Mouse (Mus musculus): ENCODE measurements around the gene Esrrg. TPM values are rescaled to one million over a fixed set of nuclear protein-coding genes. Genes with fewer than 3 reads are reported as not detected.

The Esrrg gene
- polyA plus RNA-seq, 1 experiment from 2014 or later: 9.3 TPM

GRCm38 (mm10) chr1:187725351-187725750 lies 116.8 kb downstream of the Esrrg start:
- H3K4me2 ChIP-seq: no peak overlapping the region
- WGBS: 79% methylated on average over 1 of the region's 1 CpGs
- no peaks in the 10 kb centered on the region for H3K36me3 ChIP-seq (ENCODE audit: poor library complexity, severe bottlenecking)
- peaks cover 10% of the 10 kb centered on the region; the same call in 1 of the 2 replicates for H3K4me1 ChIP-seq
- H3K27ac ChIP-seq: no peak overlapping the region
- no peaks in the 10 kb centered on the region for H3K9me3 ChIP-seq (replicated peaks)
- no peaks in the 10 kb centered on the region for H3K27me3 ChIP-seq
- no peak overlapping the region for H3K4me3 ChIP-seq
- no peak for ATAC-seq
- H3K9ac ChIP-seq: no peak overlapping the region

DNA sequence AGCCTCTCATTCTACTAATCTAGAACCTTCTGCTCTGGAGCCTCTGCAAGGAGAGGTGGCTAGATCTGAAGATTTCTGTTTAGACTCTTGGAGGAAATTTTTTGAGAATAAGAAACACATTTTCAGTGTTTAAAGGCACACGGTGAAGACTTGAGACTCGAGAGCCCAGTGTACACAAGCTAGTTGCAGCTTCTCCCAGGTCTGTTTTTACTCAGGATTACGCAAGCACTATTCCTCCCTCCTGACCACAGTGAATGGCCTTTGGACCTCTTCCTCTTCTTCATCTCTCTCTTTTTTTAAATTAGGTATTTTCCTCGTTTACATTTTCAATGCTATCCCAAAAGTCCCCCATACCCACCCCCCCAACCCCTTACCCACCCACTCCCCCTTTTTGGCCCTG lies 122.6 kb downstream of the Esrrg start:
- Histone ChIP-seq H3K27me3 (no peaks in the 10 kb centered on the region), H3K4me2 (no peak overlapping the region), H3K9me3 (replicated peaks) (no peaks in the 10 kb centered on the region), H3K36me3 (ENCODE audit: poor library complexity, severe bottlenecking) (no peaks in the 10 kb centered on the region), H3K4me3 (no peak overlapping the region), H3K4me1 (0 out of 2 replicates have a peak, but pooled peaks cover 2% of the 10 kb centered on the region), H3K9ac (no peak overlapping the region), H3K27ac (no peak overlapping the region)
- no peak for ATAC-seq
- WGBS: 85% methylated on average over 4 of the region's 4 CpGs

GRCm38 (mm10) chr1:187736507-187736906 lies 127.9 kb downstream of the Esrrg start:
- H3K4me3 ChIP-seq: no peak overlapping the region
- H3K4me2 ChIP-seq: no peak overlapping the region
- H3K9me3 ChIP-seq (replicated peaks): no peaks in the 10 kb centered on the region
- no peaks in the 10 kb centered on the region for H3K27me3 ChIP-seq
- no peak overlapping the region for H3K9ac ChIP-seq
- no peak for ATAC-seq
- H3K36me3 ChIP-seq (ENCODE audit: poor library complexity, severe bottlenecking): no peaks in the 10 kb centered on the region
- H3K4me1 ChIP-seq: peaks cover 9% of the 10 kb centered on the region; the same call in 1 of the 2 replicates
- H3K27ac ChIP-seq: no peak overlapping the region
- WGBS: 45% methylated on average over 14 of the region's 14 CpGs

- Histone ChIP-seq H3K9ac (no peak overlapping the region), H3K4me1 (peaks cover 9% of the 10 kb centered on the region; the same call in 1 of the 2 replicates), H3K4me2 (no peak overlapping the region), H3K36me3 (ENCODE audit: poor library complexity, severe bottlenecking) (no peaks in the 10 kb centered on the region), H3K27me3 (no peaks in the 10 kb centered on the region), H3K27ac (no peak overlapping the region), H3K9me3 (replicated peaks) (no peaks in the 10 kb centered on the region), H3K4me3 (no peak overlapping the region)
- 84% methylated on average over 7 of the region's 7 CpGs for WGBS
- no peak for ATAC-seq
Measured at GRCm38 (mm10) chr1:187737296-187737695, 128.7 kb downstream of the Esrrg start.

DNA sequence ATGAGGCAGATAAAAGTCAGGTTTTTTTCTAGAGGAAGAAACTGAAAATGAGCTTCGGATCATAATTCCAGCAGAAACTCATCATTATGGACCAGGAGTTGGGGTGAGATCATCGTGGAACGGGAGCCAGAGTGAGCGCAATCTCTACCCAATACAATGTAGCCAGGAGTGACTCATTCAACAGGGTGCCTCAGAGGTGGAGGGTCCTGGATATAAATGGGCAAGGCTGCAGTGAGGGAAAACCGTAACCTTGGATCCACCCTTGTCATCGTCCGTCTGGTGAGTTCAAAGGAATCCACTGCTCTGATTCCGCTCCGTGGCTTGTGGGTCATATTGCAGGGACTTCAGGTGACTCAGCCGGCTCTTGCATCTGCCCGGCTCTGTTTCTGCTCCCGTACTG lies 131.9 kb downstream of the Esrrg start:
- ATAC-seq: no peak
- Histone ChIP-seq H3K9me3 (replicated peaks) (0 out of 2 replicates have a peak, but pooled peaks cover 2% of the 10 kb centered on the region), H3K27me3 (no peaks in the 10 kb centered on the region), H3K9ac (no peak overlapping the region), H3K4me1 (peaks cover 9% of the 10 kb centered on the region; the same call in 1 of the 2 replicates), H3K4me3 (no peak overlapping the region), H3K27ac (no peak overlapping the region), H3K4me2 (no peak overlapping the region), H3K36me3 (ENCODE audit: poor library complexity, severe bottlenecking) (no peaks in the 10 kb centered on the region)
- WGBS: 86% methylated on average over 12 of the region's 12 CpGs

DNA sequence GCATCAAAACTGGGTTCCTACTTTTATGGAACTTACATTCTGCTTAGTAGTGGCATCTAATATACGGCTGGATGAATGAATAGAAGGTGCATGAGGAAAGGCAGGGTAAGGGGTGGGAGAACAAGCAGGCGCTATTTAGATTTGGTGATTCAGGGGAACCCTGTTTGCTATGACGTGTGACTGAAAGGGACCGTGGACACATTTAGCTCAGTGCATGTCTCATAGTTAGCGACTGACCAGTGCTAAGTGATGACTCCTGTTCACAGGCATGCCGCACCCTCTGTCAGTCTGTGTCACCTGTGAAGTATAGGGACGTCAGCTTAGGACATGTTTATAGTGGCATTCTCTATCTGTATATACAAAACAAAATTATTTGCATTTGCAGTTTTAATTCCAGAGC lies 132.7 kb downstream of the Esrrg start:
- Histone ChIP-seq H3K36me3 (ENCODE audit: poor library complexity, severe bottlenecking) (no peaks in the 10 kb centered on the region), H3K9ac (no peak overlapping the region), H3K4me1 (peaks cover 5% of the 10 kb centered on the region; the same call in 1 of the 2 replicates), H3K4me2 (no peak overlapping the region), H3K4me3 (no peak overlapping the region), H3K27me3 (no peaks in the 10 kb centered on the region), H3K27ac (no peak overlapping the region), H3K9me3 (replicated peaks) (0 out of 2 replicates have a peak, but pooled peaks cover 5% of the 10 kb centered on the region)
- 94% methylated on average over 7 of the region's 7 CpGs for WGBS
- no peak for ATAC-seq

DNA sequence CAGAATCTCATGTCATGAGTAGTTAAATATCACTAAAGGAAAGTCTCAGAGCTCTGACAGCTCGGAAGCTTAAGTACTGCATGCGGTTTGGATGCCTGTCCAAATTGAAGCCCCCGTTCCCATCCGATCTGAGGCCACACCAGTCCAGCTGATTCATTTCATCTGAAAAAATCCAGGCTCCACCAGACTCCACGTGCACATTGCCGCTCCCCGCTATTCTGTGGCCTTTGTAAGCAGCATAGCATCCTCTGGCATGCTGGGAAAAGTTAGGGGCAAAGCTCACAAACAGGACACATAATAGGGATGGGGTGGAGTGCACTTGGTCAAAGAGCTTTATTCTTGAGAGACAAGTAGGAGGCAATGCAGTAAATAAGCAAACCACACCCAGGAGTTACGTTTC lies 133.5 kb downstream of the Esrrg start:
- H3K9ac ChIP-seq: no peak overlapping the region
- H3K27ac ChIP-seq: no peak overlapping the region
- H3K4me3 ChIP-seq: no peak overlapping the region
- no peaks in the 10 kb centered on the region for H3K36me3 ChIP-seq (ENCODE audit: poor library complexity, severe bottlenecking)
- WGBS: 66% methylated on average over 8 of the region's 8 CpGs
- no peak overlapping the region for H3K4me2 ChIP-seq
- no peaks in the 10 kb centered on the region for H3K4me1 ChIP-seq
- ATAC-seq: no peak
- H3K9me3 ChIP-seq (replicated peaks): 0 out of 2 replicates have a peak, but pooled peaks cover 5% of the 10 kb centered on the region
- H3K27me3 ChIP-seq: no peaks in the 10 kb centered on the region

- Histone ChIP-seq H3K4me2 (no peak overlapping the region), H3K9me3 (replicated peaks) (0 out of 2 replicates have a peak, but pooled peaks cover 5% of the 10 kb centered on the region), H3K4me3 (no peak overlapping the region), H3K27ac (no peak overlapping the region), H3K36me3 (ENCODE audit: poor library complexity, severe bottlenecking) (no peaks in the 10 kb centered on the region), H3K9ac (no peak overlapping the region), H3K4me1 (no peaks in the 10 kb centered on the region), H3K27me3 (no peaks in the 10 kb centered on the region)
- 92% methylated on average over 3 of the region's 3 CpGs for WGBS
- ATAC-seq: no peak
Measured at GRCm38 (mm10) chr1:187749294-187749693, 140.7 kb downstream of the Esrrg start.

DNA sequence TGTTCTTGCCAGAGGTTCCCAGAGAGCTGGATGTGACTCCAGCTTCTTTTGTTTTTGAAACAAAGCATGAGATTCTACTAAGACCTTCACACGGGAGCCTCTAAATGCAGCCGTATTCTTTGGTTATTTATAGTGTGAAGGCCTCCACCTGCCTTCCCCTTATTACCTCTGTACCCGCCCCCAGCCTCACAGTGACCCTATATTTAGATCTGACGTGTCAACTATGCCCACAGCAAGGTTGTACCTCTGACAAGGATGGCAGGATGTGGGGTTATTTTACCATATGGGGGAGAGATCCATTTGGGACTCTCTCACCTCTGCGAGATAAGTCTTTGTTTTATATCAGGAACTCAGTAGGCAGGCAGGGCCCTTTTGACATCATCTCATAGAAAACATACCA lies 141.3 kb downstream of the Esrrg start:
- no peak overlapping the region for H3K27ac ChIP-seq
- no peaks in the 10 kb centered on the region for H3K27me3 ChIP-seq
- no peak overlapping the region for H3K4me3 ChIP-seq
- H3K9me3 ChIP-seq (replicated peaks): 0 out of 2 replicates have a peak, but pooled peaks cover 5% of the 10 kb centered on the region
- no peak overlapping the region for H3K9ac ChIP-seq
- H3K4me1 ChIP-seq: no peaks in the 10 kb centered on the region
- 58% methylated on average over 5 of the region's 5 CpGs for WGBS
- H3K36me3 ChIP-seq (ENCODE audit: poor library complexity, severe bottlenecking): no peaks in the 10 kb centered on the region
- ATAC-seq: no peak
- H3K4me2 ChIP-seq: no peak overlapping the region

- H3K27me3 ChIP-seq: no peaks in the 10 kb centered on the region
- no peaks in the 10 kb centered on the region for H3K4me1 ChIP-seq
- H3K9me3 ChIP-seq (replicated peaks): no peaks in the 10 kb centered on the region
- H3K4me3 ChIP-seq: no peak overlapping the region
- H3K9ac ChIP-seq: no peak overlapping the region
- no peak overlapping the region for H3K27ac ChIP-seq
- no peaks in the 10 kb centered on the region for H3K36me3 ChIP-seq (ENCODE audit: poor library complexity, severe bottlenecking)
- ATAC-seq: no peak
- WGBS: 84% methylated on average over 13 of the region's 13 CpGs
- no peak overlapping the region for H3K4me2 ChIP-seq
Measured at GRCm38 (mm10) chr1:187755528-187755927, 146.9 kb downstream of the Esrrg start.

DNA sequence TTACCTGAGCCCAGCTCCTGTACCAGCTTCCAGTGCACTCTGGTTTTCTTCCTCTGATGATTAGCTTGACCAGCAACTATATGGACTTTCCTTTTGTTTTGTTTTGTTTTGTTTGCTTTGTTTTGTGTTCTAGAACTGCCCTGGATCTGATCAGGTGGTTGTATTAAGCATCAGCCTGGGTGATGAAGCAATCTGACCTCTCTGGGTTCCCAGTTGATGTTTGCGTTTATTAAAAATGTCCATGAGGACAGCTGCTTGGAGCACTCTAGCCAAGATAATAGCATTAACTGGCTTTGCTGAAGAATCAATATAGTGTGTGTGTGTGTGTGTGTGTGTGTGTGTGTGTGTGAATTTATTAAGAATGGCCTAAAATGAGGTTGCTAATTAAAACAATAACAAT lies 149.4 kb downstream of the Esrrg start:
- no peak overlapping the region for H3K4me3 ChIP-seq
- WGBS: 85% methylated on average over 1 of the region's 1 CpGs
- no peak for ATAC-seq

DNA sequence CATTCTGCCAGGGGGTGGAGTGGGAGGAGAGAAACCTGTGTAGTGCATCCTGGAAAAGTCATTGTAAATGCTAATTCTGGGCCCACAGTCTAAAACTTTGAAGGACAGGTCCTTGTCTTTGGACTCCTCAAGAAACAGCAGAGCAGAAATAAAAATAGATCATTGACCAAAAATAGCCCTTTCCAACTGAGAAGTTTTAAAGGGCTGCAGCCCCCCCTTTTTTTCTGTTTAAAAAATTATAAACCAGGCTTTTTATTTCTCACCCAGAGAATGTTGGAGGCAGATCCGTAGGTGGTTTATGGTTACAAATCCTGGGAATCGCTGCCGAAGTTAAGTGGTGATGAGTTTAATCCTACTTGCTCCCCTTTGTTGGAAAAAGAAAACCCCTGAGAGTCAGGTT lies 150.0 kb downstream of the Esrrg start:
- Histone ChIP-seq H3K27me3 (no peaks in the 10 kb centered on the region), H3K36me3 (ENCODE audit: poor library complexity, severe bottlenecking) (no peaks in the 10 kb centered on the region), H3K9me3 (replicated peaks) (no peaks in the 10 kb centered on the region), H3K4me1 (no peaks in the 10 kb centered on the region), H3K27ac (no peak overlapping the region), H3K4me3 (no peak overlapping the region), H3K4me2 (no peak overlapping the region), H3K9ac (no peak overlapping the region)
- WGBS: 55% methylated on average over 3 of the region's 3 CpGs
- ATAC-seq: no peak

More for the DNA sequence above, 149.4 kb downstream of the Esrrg start:
- no peak overlapping the region for H3K4me2 ChIP-seq
- no peak overlapping the region for H3K9ac ChIP-seq
- H3K27ac ChIP-seq: no peak overlapping the region
- H3K9me3 ChIP-seq (replicated peaks): no peaks in the 10 kb centered on the region
- no peaks in the 10 kb centered on the region for H3K4me1 ChIP-seq
- H3K36me3 ChIP-seq (ENCODE audit: poor library complexity, severe bottlenecking): no peaks in the 10 kb centered on the region
- H3K27me3 ChIP-seq: no peaks in the 10 kb centered on the region

DNA sequence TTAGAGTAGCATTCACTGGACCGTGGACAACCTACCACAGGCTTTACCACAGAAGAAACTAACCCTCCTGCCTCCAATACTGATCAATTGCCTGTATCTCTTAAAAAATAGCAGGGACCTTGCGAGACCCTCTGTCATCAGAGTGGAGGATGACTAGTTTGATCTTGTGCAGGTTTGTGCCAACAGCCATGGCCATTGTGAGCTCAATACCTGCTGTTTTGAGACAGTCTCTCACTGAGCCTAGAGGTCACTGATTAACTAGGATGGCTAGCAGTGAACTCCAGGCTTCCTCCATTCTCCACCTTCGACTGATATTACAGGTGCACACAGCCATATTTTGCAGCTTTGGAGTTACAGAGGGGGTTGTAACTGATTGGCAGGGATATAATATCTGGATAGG lies 150.9 kb downstream of the Esrrg start:
- Histone ChIP-seq H3K4me3 (no peak overlapping the region), H3K27ac (no peak overlapping the region), H3K4me2 (no peak overlapping the region), H3K36me3 (ENCODE audit: poor library complexity, severe bottlenecking) (no peaks in the 10 kb centered on the region), H3K9me3 (replicated peaks) (no peaks in the 10 kb centered on the region), H3K27me3 (no peaks in the 10 kb centered on the region), H3K9ac (no peak overlapping the region), H3K4me1 (no peaks in the 10 kb centered on the region)
- 86% methylated on average over 3 of the region's 3 CpGs for WGBS
- no peak for ATAC-seq

All from forebrain, embryonic 13.5 days (tissue).